Mouse (Mus musculus): ENCODE measurements around the gene Ttc28. TPM values are rescaled to one million over a fixed set of nuclear protein-coding genes. Genes with fewer than 3 reads are reported as not detected.
A peak's percentile ranks its signal among the peaks of the same experiment; 100 is the strongest.

The Ttc28 gene
- polyA plus RNA-seq, 1 experiment from 2014 or later: 42.8 TPM

DNA sequence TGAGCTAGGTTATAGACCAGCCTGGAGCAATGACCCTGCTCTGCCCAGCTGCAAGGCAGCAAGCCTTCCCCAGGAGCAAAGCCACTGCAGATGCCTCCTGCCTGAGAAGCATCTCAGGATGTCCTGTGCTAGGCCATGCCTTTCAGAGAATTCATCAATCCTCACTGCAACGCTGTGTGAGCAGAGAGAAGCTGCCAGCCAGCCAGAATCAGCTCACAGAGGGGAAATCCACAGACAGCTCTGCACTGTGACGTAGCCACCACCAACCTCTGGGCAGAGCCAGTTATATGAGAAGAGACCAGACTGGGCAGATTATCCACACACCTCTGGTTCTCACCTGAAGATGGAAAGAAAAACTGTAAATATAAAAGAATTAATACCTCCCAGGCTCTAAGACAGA is 315.2 kb downstream of the Ttc28 start:
- H3K4me2 ChIP-seq (replicated peaks): no peak overlapping the region
- H3K36me3 ChIP-seq: no peaks in the 10 kb centered on the region
- 46% methylated on average over 2 of the region's 2 CpGs for WGBS
- peaks cover 50% of the 10 kb centered on the region for H3K4me1 ChIP-seq
- no peaks in the 10 kb centered on the region for H3K27me3 ChIP-seq
- ATAC-seq (replicated peaks): no peak
- no peak overlapping the region for H3K4me3 ChIP-seq
- peak overlapping the region; percentile 76 for H3K27ac ChIP-seq (replicated peaks)
- H3K9ac ChIP-seq (replicated peaks): no peak overlapping the region
- no peaks in the 10 kb centered on the region for H3K9me3 ChIP-seq

DNA sequence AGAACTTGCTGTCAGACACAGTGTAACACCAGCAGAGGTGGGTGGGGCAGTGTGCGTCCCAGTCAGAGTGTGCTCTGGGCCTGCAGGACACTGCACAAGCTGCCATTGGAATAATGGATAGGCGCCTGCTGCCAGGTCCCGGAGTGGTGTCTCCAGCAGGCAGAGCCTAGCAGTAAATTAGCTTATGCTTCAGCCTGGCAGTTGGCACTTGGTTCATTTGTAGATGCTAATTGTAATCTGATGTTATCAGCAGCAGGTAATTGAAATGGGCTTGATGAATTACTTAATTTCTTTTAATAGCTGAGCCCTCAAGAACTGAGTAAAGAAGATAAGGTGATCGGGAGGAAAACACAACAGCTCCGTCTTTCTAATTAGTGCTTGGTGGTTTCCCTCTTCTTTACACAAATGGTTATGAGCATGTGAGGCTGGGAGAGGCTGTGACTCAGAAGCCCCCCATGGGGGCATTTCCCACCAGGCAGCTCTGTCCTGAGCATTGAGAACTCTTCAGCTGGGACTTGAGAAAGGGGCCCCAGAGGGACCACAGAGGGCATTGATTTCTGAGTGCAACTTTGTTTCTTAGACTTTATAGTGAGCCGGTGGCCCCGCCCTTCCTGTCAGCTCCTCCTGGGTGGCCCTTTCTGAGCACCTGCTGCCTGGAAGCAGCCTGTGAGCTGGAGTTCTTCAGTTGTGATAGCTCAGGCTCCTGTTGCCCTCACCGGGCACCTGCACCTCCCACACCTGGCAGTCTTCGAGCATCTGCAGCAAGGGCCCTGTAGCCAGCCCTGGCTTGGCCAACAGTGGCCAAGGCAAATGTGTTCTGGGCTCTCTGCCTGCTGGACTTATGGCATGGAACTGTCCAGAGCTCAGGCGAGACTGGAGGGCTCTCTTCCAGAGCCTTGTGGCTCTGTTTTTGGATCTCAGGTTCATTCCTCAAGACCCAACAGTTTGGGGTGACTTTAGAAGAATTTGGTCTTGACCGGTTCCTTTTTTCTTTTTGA is 316.2 kb downstream of the Ttc28 start:
- ATAC-seq (replicated peaks): peak; percentile 83
- H3K27ac ChIP-seq (replicated peaks): peak overlapping the region; percentile 76
- H3K4me1 ChIP-seq: peaks cover 59% of the 10 kb centered on the region
- H3K36me3 ChIP-seq: no peaks in the 10 kb centered on the region
- H3K27me3 ChIP-seq: no peaks in the 10 kb centered on the region
- WGBS: 27% methylated on average over 11 of the region's 11 CpGs
- no peak overlapping the region for H3K9ac ChIP-seq (replicated peaks)
- no peak overlapping the region for H3K4me2 ChIP-seq (replicated peaks)
- H3K9me3 ChIP-seq: no peaks in the 10 kb centered on the region
- H3K4me3 ChIP-seq: no peak overlapping the region

GRCm38 (mm10) chr5:111197727-111198126 is 318.1 kb downstream of the Ttc28 start:
- Histone ChIP-seq H3K9me3 (no peaks in the 10 kb centered on the region), H3K4me2 (replicated peaks) (no peak overlapping the region), H3K27me3 (no peaks in the 10 kb centered on the region), H3K27ac (replicated peaks) (no peak overlapping the region), H3K36me3 (no peaks in the 10 kb centered on the region), H3K9ac (replicated peaks) (no peak overlapping the region), H3K4me3 (no peak overlapping the region), H3K4me1 (peaks cover 73% of the 10 kb centered on the region)
- 75% methylated on average over 15 of the region's 15 CpGs for WGBS
- no peak for ATAC-seq (replicated peaks)

DNA sequence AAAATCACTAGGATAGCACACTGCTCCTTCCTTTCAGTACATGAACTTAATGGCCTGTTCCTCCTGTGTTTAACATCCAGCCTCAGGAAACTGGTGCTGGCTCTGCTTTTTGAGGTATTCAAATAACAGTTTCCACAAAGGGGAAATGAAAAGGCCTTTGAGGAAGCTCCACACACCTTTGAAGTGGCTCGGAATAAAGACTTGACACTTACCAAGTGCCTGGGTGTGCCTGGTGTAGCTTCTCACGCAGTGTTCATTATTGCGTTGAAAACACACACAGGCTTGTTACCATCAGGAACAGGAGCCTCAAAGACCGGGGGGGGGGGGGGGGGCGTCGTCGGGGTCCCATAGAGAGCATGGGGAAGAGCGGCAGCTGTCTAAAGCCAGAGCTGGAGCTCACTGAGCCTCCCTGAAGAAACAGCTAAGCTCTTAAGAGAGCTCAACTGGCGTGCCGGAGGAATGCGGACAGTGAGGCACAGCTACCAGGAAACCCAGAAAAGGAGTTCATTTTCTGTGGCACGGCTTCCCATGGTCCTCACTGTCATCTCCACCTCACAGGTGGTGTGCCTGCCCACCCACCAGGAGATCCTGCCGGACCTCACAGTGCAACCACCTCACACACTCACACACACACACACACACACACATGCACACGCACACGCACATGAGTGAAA is 320.7 kb downstream of the Ttc28 start:
- H3K36me3 ChIP-seq: no peaks in the 10 kb centered on the region
- no peaks in the 10 kb centered on the region for H3K9me3 ChIP-seq
- H3K27ac ChIP-seq (replicated peaks): peak overlapping the region; percentile 90
- H3K4me1 ChIP-seq: peaks cover 86% of the 10 kb centered on the region
- no peaks in the 10 kb centered on the region for H3K27me3 ChIP-seq
- no peak overlapping the region for H3K9ac ChIP-seq (replicated peaks)
- ATAC-seq (replicated peaks): no peak
- no peak overlapping the region for H3K4me2 ChIP-seq (replicated peaks)
- H3K4me3 ChIP-seq: no peak overlapping the region
- WGBS: 22% methylated on average over 15 of the region's 15 CpGs

- Histone ChIP-seq H3K9ac (replicated peaks) (no peak overlapping the region), H3K4me2 (replicated peaks) (no peak overlapping the region), H3K27me3 (no peaks in the 10 kb centered on the region), H3K27ac (replicated peaks) (peak overlapping the region; percentile 90), H3K36me3 (no peaks in the 10 kb centered on the region), H3K4me3 (no peak overlapping the region), H3K4me1 (peaks cover 83% of the 10 kb centered on the region), H3K9me3 (no peaks in the 10 kb centered on the region)
- WGBS: 17% methylated on average over 16 of the region's 16 CpGs
- peak; percentile 84 for ATAC-seq (replicated peaks)
Measured at GRCm38 (mm10) chr5:111200915-111201610, 321.5 kb downstream of the Ttc28 start.

GRCm38 (mm10) chr5:111204221-111204620 is 324.6 kb downstream of the Ttc28 start:
- no peak overlapping the region for H3K9ac ChIP-seq (replicated peaks)
- peaks cover 77% of the 10 kb centered on the region for H3K4me1 ChIP-seq
- H3K4me2 ChIP-seq (replicated peaks): no peak overlapping the region
- H3K27ac ChIP-seq (replicated peaks): peak overlapping the region; percentile 78
- no peak for ATAC-seq (replicated peaks)
- H3K9me3 ChIP-seq: no peaks in the 10 kb centered on the region
- H3K27me3 ChIP-seq: no peaks in the 10 kb centered on the region
- WGBS: 72% methylated on average over 5 of the region's 5 CpGs
- no peaks in the 10 kb centered on the region for H3K36me3 ChIP-seq
- H3K4me3 ChIP-seq: no peak overlapping the region

DNA sequence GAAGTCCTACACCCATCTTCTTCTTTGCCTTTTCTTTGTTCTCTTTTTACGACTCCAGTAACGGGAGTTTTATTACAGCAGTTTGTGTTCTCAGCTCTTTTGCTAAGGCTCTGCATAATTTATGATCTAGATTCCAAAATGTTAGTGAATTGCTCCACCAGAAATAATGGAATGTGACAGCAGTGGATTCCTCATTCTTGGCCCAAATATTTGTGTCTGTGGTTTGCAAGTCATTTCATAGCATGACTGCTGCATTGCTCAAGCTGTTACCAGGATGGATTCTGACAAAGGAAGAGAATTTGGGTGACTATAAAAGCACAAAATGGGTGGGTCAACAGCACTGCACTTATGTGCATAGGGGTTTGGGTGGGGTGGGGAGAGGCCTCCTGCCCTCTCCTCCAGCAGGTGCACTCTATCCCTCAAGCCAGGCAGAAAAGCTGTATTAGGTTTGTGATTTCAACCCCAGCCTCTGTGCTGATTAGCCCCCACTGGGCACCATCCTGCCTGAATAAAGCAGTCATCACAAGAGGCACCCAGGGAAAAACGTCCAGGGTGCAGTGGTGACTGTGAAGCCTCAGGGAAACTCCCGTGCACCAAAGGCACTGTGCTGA is 325.5 kb downstream of the Ttc28 start:
- Histone ChIP-seq H3K27me3 (no peaks in the 10 kb centered on the region), H3K9me3 (no peaks in the 10 kb centered on the region), H3K9ac (replicated peaks) (no peak overlapping the region), H3K4me1 (peaks cover 70% of the 10 kb centered on the region), H3K36me3 (no peaks in the 10 kb centered on the region), H3K4me2 (replicated peaks) (no peak overlapping the region), H3K4me3 (no peak overlapping the region), H3K27ac (replicated peaks) (peak overlapping the region; percentile 78)
- WGBS: 37% methylated on average over 4 of the region's 4 CpGs
- ATAC-seq (replicated peaks): no peak

GRCm38 (mm10) chr5:111205817-111206216 is 326.2 kb downstream of the Ttc28 start:
- Histone ChIP-seq H3K27me3 (no peaks in the 10 kb centered on the region), H3K36me3 (no peaks in the 10 kb centered on the region), H3K27ac (replicated peaks) (peak overlapping the region; percentile 29; the same call in 1 of the 2 replicates), H3K9me3 (no peaks in the 10 kb centered on the region), H3K4me3 (no peak overlapping the region), H3K4me2 (replicated peaks) (no peak overlapping the region), H3K9ac (replicated peaks) (no peak overlapping the region), H3K4me1 (peaks cover 62% of the 10 kb centered on the region)
- 40% methylated on average over 4 of the region's 4 CpGs for WGBS
- no peak for ATAC-seq (replicated peaks)

GRCm38 (mm10) chr5:111207924-111208659 is 328.5 kb downstream of the Ttc28 start:
- 51% methylated on average over 8 of the region's 8 CpGs for WGBS
- no peak overlapping the region for H3K4me3 ChIP-seq
- peak; percentile 46; the same call in 1 of the 2 replicates for ATAC-seq (replicated peaks)
- no peaks in the 10 kb centered on the region for H3K9me3 ChIP-seq
- H3K36me3 ChIP-seq: no peaks in the 10 kb centered on the region
- H3K4me1 ChIP-seq: peaks cover 43% of the 10 kb centered on the region
- H3K4me2 ChIP-seq (replicated peaks): no peak overlapping the region
- peak overlapping the region; percentile 42 for H3K27ac ChIP-seq (replicated peaks)
- H3K27me3 ChIP-seq: no peaks in the 10 kb centered on the region
- H3K9ac ChIP-seq (replicated peaks): no peak overlapping the region

GRCm38 (mm10) chr5:111208660-111208969 is 329.0 kb downstream of the Ttc28 start:
- Histone ChIP-seq H3K4me2 (replicated peaks) (no peak overlapping the region), H3K9ac (replicated peaks) (no peak overlapping the region), H3K4me1 (peaks cover 39% of the 10 kb centered on the region), H3K27me3 (no peaks in the 10 kb centered on the region), H3K27ac (replicated peaks) (peak overlapping the region; percentile 42), H3K36me3 (no peaks in the 10 kb centered on the region), H3K4me3 (no peak overlapping the region), H3K9me3 (no peaks in the 10 kb centered on the region)
- peak; percentile 59; the same call in 1 of the 2 replicates for ATAC-seq (replicated peaks)
- 42% methylated on average over 5 of the region's 5 CpGs for WGBS

DNA sequence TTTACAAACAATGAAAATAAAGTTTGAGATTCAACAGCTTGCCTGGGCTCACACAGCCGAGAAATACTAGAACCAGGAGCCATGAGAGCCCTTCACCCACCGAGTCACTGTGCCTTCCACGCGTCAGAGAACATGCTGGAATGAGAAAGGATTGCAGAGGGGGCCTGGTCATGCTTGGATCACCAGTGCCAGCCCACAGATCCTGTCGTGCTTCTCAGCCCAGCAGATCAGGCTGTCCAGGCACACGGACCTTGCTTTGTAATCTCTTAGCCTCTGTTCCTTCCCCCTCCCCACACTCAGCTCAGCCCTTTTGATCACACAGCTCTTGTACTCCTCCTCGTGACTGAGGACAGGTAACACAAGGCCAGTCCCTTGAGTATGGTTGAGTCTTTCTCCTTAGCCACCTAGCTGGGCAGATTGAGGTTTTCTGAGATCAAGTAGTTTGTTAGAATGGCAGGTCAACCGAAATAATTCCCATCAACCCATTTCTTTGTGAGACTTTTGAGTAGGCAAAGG is 334.4 kb downstream of the Ttc28 start:
- ATAC-seq (replicated peaks): no peak
- H3K9me3 ChIP-seq: no peaks in the 10 kb centered on the region
- H3K27ac ChIP-seq (replicated peaks): peak overlapping the region; percentile 83; the same call in 1 of the 2 replicates
- peaks cover 53% of the 10 kb centered on the region for H3K4me1 ChIP-seq
- WGBS: 50% methylated on average over 8 of the region's 8 CpGs
- no peak overlapping the region for H3K4me2 ChIP-seq (replicated peaks)
- no peak overlapping the region for H3K4me3 ChIP-seq
- no peaks in the 10 kb centered on the region for H3K27me3 ChIP-seq
- H3K36me3 ChIP-seq: no peaks in the 10 kb centered on the region
- no peak overlapping the region for H3K9ac ChIP-seq (replicated peaks)

Data from forebrain, embryonic 15.5 days (tissue).